Mouse (Mus musculus): ENCODE measurements around the gene Atg101. TPM values are rescaled to one million over a fixed set of nuclear protein-coding genes. Genes with fewer than 3 reads are reported as not detected.

Atg101 gene
- polyA plus RNA-seq, 1 experiment from 2014 or later = 69.9 TPM

- Histone ChIP-seq H3K27ac (replicated peaks) (0 out of 2 replicates have a peak overlapping the region, but pooled peaks have one; percentile 51), H3K36me3 (no peaks in the 10 kb centered on the region), H3K4me3 (replicated peaks) (no peak overlapping the region), H3K9me3 (replicated peaks) (no peaks in the 10 kb centered on the region), H3K27me3 (no peaks in the 10 kb centered on the region), H3K4me2 (replicated peaks) (no peak overlapping the region), H3K9ac (no peak overlapping the region), H3K4me1 (peaks cover 23% of the 10 kb centered on the region)
- 35% methylated on average over 10 of the region's 10 CpGs for WGBS
- ATAC-seq (ENCODE audit: insufficient number of reproducible peaks, low FRiP score, low TSS enrichment, low read depth) = no peak
Measured at GRCm38 (mm10) chr15:101325991-101326534, 42.0 kb downstream of the Atg101 start.

- Histone ChIP-seq H3K27ac (replicated peaks) (peak overlapping the region; percentile 51; the same call in 1 of the 2 replicates), H3K4me2 (replicated peaks) (no peak overlapping the region), H3K9me3 (replicated peaks) (no peaks in the 10 kb centered on the region), H3K27me3 (no peaks in the 10 kb centered on the region), H3K4me1 (peaks cover 28% of the 10 kb centered on the region), H3K36me3 (no peaks in the 10 kb centered on the region), H3K4me3 (replicated peaks) (no peak overlapping the region), H3K9ac (no peak overlapping the region)
- ATAC-seq (ENCODE audit: insufficient number of reproducible peaks, low FRiP score, low TSS enrichment, low read depth) = peak; percentile 41; the same call in 1 of the 2 replicates
- 4% methylated on average over 6 of the region's 6 CpGs for WGBS
Measured at GRCm38 (mm10) chr15:101327282-101327681, 43.2 kb downstream of the Atg101 start.

- no peaks in the 10 kb centered on the region for H3K9me3 ChIP-seq (replicated peaks)
Measured at GRCm38 (mm10) chr15:101328876-101329563, 44.9 kb downstream of the Atg101 start.

GRCm38 (mm10) chr15:101329564-101329892, 45.5 kb downstream of the Atg101 start:
- H3K4me2 ChIP-seq (replicated peaks) = no peak overlapping the region
- H3K9ac ChIP-seq = no peak overlapping the region
- whole genome bisulfite sequencing = 83% methylated on average over 3 of the region's 3 CpGs
- ATAC-seq (ENCODE audit: insufficient number of reproducible peaks, low FRiP score, low TSS enrichment, low read depth) = no peak
- peaks cover 36% of the 10 kb centered on the region for H3K4me1 ChIP-seq
- H3K9me3 ChIP-seq (replicated peaks) = no peaks in the 10 kb centered on the region
- no peaks in the 10 kb centered on the region for H3K27me3 ChIP-seq
- no peak overlapping the region for H3K4me3 ChIP-seq (replicated peaks)
- peak overlapping the region; percentile 65; the same call in 1 of the 2 replicates for H3K27ac ChIP-seq (replicated peaks)
- no peaks in the 10 kb centered on the region for H3K36me3 ChIP-seq

More at GRCm38 (mm10) chr15:101328876-101329563, 44.9 kb downstream of the Atg101 start:
- H3K36me3 ChIP-seq = no peaks in the 10 kb centered on the region
- peaks cover 36% of the 10 kb centered on the region for H3K4me1 ChIP-seq
- H3K4me3 ChIP-seq (replicated peaks) = no peak overlapping the region
- no peaks in the 10 kb centered on the region for H3K27me3 ChIP-seq
- H3K4me2 ChIP-seq (replicated peaks) = no peak overlapping the region
- H3K27ac ChIP-seq (replicated peaks) = peak overlapping the region; percentile 65; the same call in 1 of the 2 replicates
- no peak for ATAC-seq (ENCODE audit: insufficient number of reproducible peaks, low FRiP score, low TSS enrichment, low read depth)
- WGBS = 62% methylated on average over 3 of the region's 3 CpGs
- H3K9ac ChIP-seq = no peak overlapping the region

GRCm38 (mm10) chr15:101331090-101331489, 47.0 kb downstream of the Atg101 start:
- Histone ChIP-seq H3K9ac (no peak overlapping the region), H3K4me2 (replicated peaks) (no peak overlapping the region), H3K4me1 (peaks cover 37% of the 10 kb centered on the region), H3K27ac (replicated peaks) (peak overlapping the region; percentile 83), H3K36me3 (no peaks in the 10 kb centered on the region), H3K27me3 (no peaks in the 10 kb centered on the region), H3K4me3 (replicated peaks) (no peak overlapping the region), H3K9me3 (replicated peaks) (no peaks in the 10 kb centered on the region)
- no peak for ATAC-seq (ENCODE audit: insufficient number of reproducible peaks, low FRiP score, low TSS enrichment, low read depth)
- 51% methylated on average over 4 of the region's 4 CpGs for WGBS

GRCm38 (mm10) chr15:101332370-101332769, 48.3 kb downstream of the Atg101 start:
- H3K4me1 ChIP-seq = peaks cover 41% of the 10 kb centered on the region
- no peak overlapping the region for H3K4me2 ChIP-seq (replicated peaks)
- H3K9ac ChIP-seq = no peak overlapping the region
- H3K27ac ChIP-seq (replicated peaks) = peak overlapping the region; percentile 83
- no peaks in the 10 kb centered on the region for H3K9me3 ChIP-seq (replicated peaks)
- H3K36me3 ChIP-seq = no peaks in the 10 kb centered on the region
- 51% methylated on average over 4 of the region's 4 CpGs for WGBS
- no peaks in the 10 kb centered on the region for H3K27me3 ChIP-seq
- no peak for ATAC-seq (ENCODE audit: insufficient number of reproducible peaks, low FRiP score, low TSS enrichment, low read depth)
- H3K4me3 ChIP-seq (replicated peaks) = no peak overlapping the region

- peaks cover 44% of the 10 kb centered on the region for H3K4me1 ChIP-seq
- H3K27ac ChIP-seq (replicated peaks) = peak overlapping the region; percentile 83
- H3K9ac ChIP-seq = no peak overlapping the region
- no peak overlapping the region for H3K4me2 ChIP-seq (replicated peaks)
- ATAC-seq (ENCODE audit: insufficient number of reproducible peaks, low FRiP score, low TSS enrichment, low read depth) = no peak
- no peak overlapping the region for H3K4me3 ChIP-seq (replicated peaks)
- no peaks in the 10 kb centered on the region for H3K36me3 ChIP-seq
- H3K9me3 ChIP-seq (replicated peaks) = no peaks in the 10 kb centered on the region
- no peaks in the 10 kb centered on the region for H3K27me3 ChIP-seq
- WGBS = 8% methylated on average over 1 of the region's 1 CpGs
Measured at GRCm38 (mm10) chr15:101333165-101333564, 49.1 kb downstream of the Atg101 start.

- Histone ChIP-seq H3K36me3 (no peaks in the 10 kb centered on the region), H3K9me3 (replicated peaks) (no peaks in the 10 kb centered on the region), H3K4me2 (replicated peaks) (no peak overlapping the region), H3K27ac (replicated peaks) (peak overlapping the region; percentile 83), H3K4me3 (replicated peaks) (no peak overlapping the region), H3K4me1 (peaks cover 48% of the 10 kb centered on the region), H3K9ac (no peak overlapping the region), H3K27me3 (no peaks in the 10 kb centered on the region)
- ATAC-seq (ENCODE audit: insufficient number of reproducible peaks, low FRiP score, low TSS enrichment, low read depth) = no peak
- WGBS = 46% methylated on average over 4 of the region's 4 CpGs
Measured at GRCm38 (mm10) chr15:101333648-101334047, 49.6 kb downstream of the Atg101 start.

- peak; percentile 61 for ATAC-seq (ENCODE audit: insufficient number of reproducible peaks, low FRiP score, low TSS enrichment, low read depth)
- H3K36me3 ChIP-seq = no peaks in the 10 kb centered on the region
- H3K27ac ChIP-seq (replicated peaks) = peak overlapping the region; percentile 80
- H3K4me2 ChIP-seq (replicated peaks) = 0 out of 2 replicates have a peak overlapping the region, but pooled peaks have one; percentile 8
- H3K4me3 ChIP-seq (replicated peaks) = no peak overlapping the region
- H3K9me3 ChIP-seq (replicated peaks) = no peaks in the 10 kb centered on the region
- H3K4me1 ChIP-seq = peaks cover 35% of the 10 kb centered on the region
- H3K27me3 ChIP-seq = no peaks in the 10 kb centered on the region
- no peak overlapping the region for H3K9ac ChIP-seq
- 30% methylated on average over 24 of the region's 24 CpGs for WGBS
Measured at GRCm38 (mm10) chr15:101336474-101337174, 52.6 kb downstream of the Atg101 start.

GRCm38 (mm10) chr15:101338359-101338758, 54.3 kb downstream of the Atg101 start:
- Histone ChIP-seq H3K27me3 (no peaks in the 10 kb centered on the region), H3K9me3 (replicated peaks) (no peaks in the 10 kb centered on the region), H3K27ac (replicated peaks) (peak overlapping the region; percentile 80; the same call in 1 of the 2 replicates), H3K4me3 (replicated peaks) (no peak overlapping the region), H3K4me1 (peaks cover 27% of the 10 kb centered on the region), H3K36me3 (no peaks in the 10 kb centered on the region), H3K9ac (no peak overlapping the region), H3K4me2 (replicated peaks) (no peak overlapping the region)
- 49% methylated on average over 4 of the region's 4 CpGs for WGBS
- ATAC-seq (ENCODE audit: insufficient number of reproducible peaks, low FRiP score, low TSS enrichment, low read depth) = no peak

- WGBS = 0% methylated on average over 2 of the region's 2 CpGs
- Histone ChIP-seq H3K9me3 (replicated peaks) (no peaks in the 10 kb centered on the region), H3K4me3 (replicated peaks) (no peak overlapping the region), H3K27ac (replicated peaks) (peak overlapping the region; percentile 24; the same call in 1 of the 2 replicates), H3K27me3 (no peaks in the 10 kb centered on the region), H3K4me1 (peaks cover 24% of the 10 kb centered on the region; the same call in 1 of the 2 replicates), H3K4me2 (replicated peaks) (no peak overlapping the region), H3K9ac (no peak overlapping the region), H3K36me3 (no peaks in the 10 kb centered on the region)
- peak; percentile 70; the same call in 1 of the 2 replicates for ATAC-seq (ENCODE audit: insufficient number of reproducible peaks, low FRiP score, low TSS enrichment, low read depth)
Measured at GRCm38 (mm10) chr15:101339537-101339936, 55.5 kb downstream of the Atg101 start.
